Mouse (Mus musculus): ENCODE results near the gene Smyd3. TPM values are rescaled to one million over a fixed set of nuclear protein-coding genes. Genes with fewer than 3 reads are reported as not detected.
A peak's percentile ranks its signal among the peaks of the same experiment; 100 is the strongest.

Gene Smyd3
- total RNA-seq, 2 experiments from 2014 or later: 7.5 to 8.3 TPM

DNA sequence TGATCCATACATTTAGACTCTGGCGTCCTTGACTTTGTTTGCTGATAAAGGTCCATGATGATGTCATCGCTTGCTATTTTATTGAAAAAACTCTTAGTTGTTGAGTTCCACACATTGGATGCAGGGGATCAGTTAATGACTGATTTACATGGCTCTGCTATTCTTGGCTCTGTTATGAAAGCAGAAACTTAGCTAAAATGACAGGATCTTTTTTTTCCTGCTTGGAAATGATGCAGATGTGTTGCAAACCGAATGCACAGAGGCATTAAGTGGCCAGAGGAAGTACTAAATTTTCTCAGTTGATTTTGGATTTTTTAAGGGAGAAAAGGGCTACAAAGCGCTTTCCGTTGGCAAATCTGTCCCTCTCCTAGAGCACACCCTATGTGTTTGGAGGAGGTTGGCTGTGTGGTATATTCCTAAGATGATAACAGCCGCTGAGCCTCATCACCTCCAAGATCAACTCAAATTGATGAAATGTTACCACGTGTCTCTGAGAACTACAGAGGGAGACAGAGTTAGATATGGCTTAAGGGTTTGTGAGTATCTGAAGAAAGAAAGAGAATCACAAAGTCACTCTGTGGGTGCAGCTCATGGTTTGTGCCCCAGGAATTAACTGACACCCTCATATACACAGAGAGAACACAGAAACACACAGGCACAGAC is 402.9 kb downstream of the Smyd3 start:
- DNase-seq: no peak

DNA sequence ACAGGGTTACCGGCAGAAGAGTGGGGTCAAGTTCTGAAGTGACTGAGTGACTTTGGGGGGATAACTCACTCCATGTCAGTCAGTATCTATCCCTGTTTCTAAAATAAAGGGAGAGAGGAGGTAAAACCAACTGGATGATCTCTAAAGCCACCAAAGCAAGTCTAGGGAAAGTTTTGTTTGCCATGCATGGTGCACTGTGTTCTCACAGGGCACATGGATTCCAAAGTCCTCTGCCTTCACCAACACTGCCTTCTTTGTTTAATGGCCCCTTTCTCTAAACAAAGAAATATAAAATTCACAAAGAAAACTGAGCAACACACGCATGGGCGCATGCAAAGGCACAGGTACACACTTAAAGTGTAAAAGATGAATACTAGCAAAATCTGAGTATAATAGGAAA is 403.5 kb downstream of the Smyd3 start:
- no peak for DNase-seq

DNA sequence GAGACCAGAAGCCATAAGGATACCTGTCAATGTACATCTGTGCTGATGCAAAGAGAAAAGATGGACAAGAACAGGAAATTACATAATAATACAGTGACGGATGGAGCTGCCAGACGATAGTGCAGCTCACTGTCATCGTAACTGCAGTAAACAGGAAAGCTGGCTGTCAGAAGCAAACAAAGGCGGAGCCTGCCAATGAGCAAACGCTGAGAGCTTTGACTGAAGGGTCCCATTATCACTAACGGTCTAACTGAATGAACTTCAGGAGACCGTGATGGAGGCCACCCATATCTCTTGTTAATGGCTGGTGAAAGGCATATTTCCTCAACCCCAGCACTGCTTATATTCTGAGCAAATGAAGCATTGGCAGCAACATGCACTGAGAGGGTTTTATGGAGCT is 409.1 kb downstream of the Smyd3 start:
- DNase-seq: no peak

DNA sequence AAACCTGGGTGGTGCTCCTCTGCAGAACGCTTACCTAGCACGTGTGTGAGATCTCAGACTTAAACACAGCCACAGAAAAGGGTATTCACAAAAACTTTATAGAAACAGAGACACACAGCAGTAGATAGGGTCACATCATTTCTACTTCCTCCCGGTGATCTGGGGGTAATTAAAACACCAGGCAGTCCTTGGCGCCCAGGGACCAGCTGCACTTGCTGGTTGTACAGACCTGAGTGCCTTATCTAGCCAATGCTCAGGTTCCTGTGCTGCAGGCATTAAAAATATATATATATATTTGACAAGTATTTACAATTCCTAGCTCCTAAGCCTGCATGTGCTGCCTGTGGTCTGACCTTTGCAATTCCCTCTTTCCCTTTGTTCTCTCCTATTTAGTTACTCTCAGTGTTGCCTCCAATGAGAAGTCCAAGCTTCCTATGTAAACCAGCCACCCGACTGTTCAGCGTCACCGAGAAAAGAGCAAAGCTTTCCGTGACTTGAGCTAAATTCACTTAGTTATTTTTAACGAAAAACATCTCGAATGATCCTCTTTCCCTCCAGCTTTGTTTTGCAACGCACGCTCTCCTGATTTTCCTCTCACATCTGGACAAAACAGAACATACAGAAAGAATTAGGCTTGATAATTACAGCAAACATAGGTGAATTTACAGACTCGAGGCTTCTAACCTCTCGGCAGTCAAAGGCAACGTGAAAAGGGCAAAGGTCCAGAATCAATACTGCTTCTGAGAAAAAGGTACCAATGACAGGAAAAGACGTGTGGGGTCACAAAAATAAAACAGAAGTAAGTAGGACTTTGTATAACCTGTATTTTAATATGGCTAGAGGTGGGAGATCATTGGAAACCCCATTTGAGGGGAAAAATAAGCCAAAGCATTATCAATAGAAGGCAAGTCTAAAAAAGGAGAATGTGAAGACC is 409.8 kb downstream of the Smyd3 start:
- no peak for DNase-seq

DNA sequence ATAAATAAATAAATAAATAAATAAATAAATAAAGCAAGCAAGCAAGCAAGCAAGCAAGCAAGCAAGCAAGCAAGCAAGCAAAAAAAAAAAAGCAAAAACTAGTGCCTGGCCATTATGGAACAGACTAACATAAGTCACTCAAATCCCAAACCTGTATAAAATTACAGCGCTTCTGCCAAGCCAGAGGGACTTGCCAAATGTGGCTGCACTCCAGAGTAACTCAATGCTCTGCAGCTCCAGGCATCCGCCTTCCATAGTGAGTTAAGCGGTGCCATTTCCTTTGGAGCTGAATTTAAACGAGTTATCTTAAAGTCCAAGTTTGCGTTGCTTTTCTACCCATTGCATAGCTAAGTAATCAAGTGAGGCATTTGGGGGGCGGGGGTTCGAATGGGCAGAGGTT is 410.6 kb downstream of the Smyd3 start:
- DNase-seq: no peak

DNA sequence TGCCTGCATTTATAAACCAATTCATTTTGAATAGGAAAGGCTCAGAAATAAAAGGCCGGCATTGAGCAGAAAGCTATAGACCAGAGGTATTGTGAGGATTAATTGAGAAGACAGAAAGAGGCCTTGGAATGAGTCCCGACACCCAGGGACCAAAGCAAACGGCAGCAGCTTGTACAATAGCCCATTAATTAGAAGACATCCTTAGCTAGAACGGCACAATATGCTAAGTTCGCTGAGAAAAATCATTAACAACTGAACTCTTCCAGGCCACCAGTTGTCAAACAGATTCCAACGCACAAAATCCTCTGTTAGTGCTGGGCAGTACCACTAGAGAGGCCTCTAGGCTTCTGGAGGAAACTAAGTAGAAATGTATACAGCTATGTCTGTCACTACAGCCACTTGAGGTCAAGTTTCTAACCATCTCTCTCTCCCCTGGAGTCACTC is 411.1 kb downstream of the Smyd3 start:
- DNase-seq: no peak

DNA sequence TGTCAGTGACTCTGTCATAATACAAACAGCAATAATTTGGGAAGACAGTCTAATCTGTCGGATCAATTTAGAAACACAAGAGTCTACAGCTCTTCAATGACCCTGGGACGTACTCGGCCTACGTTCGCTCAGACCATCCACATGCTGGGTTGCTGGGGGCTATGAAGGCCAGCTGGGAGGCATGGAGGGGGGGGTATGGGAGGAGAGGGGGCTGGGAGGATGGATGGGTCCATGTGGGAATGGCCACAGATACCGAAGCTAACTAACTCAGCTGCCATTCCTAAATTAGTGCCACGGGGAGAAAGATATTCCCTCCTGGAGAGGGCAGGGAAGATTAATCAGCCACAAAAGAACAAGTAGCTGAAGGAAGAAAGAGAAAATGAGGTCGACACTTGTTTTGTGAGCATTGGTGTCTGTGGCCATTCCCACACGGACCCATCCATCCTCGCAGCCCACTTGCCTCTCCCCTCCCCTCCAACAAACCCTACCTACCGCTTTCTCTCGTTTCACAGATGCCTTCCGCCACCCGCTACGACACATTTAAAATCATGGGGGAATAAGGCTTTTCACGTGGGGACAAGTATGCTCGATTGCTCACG is 411.6 kb downstream of the Smyd3 start:
- no peak for DNase-seq

DNA sequence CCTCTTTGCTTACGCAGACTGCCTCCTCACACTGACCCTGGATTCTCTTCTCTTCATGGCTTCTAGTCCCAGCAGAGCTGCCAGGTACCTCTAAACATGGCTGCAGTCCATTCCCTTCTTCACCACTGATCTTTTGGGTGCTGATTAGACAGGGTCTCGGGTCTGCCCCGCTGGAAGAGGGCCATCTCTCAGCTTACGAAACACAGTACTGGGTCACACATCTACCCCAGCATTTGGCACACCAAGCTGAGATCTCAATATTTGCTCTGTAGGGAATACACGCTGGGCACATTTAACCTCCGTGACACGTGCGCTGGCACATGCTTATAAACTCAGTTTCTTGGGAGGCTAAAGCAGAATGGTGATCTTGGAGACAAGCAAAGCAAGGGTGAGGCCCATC is 413.4 kb downstream of the Smyd3 start:
- peak in 1 of 2 experiments; percentile 4 for DNase-seq

DNA sequence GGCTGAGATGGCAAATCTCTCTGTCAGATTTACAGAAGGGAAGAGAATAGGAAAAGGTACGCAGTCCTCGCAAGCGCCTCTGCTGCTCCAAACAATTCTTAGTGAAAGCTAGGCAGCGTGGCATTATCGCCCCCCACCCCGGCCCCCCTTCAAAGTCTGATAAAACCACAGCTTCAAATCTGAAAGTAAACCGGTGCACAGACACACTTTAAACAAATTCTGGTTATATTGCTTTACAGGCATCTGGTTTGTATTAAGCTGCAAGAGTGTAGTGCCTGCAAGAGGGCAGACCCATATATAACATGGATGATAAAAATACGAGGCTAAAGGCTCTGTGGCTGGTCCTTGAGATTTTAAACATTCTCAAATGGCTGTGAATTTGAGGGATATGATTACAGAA is 420.8 kb downstream of the Smyd3 start:
- DNase-seq: no peak

DNA sequence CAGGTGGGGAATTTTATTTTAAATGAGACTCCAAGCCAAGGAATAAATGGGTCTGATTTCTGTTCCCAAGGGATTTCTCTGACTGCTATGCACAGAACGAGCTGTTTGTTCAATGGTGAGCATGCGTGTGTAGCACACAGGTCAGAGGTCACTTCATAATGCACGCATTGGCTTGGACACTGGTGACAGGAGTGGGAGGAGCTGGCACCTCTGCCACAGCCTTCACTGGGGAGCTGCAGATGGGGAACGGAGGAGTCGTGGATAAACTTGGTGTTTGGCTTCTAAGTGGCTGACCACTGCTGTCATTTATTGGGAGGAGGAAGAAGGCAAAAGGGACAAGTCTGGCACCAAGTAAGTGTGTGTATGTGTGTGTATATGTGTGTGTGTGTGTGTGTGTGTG is 421.5 kb downstream of the Smyd3 start:
- no peak for DNase-seq

DNA sequence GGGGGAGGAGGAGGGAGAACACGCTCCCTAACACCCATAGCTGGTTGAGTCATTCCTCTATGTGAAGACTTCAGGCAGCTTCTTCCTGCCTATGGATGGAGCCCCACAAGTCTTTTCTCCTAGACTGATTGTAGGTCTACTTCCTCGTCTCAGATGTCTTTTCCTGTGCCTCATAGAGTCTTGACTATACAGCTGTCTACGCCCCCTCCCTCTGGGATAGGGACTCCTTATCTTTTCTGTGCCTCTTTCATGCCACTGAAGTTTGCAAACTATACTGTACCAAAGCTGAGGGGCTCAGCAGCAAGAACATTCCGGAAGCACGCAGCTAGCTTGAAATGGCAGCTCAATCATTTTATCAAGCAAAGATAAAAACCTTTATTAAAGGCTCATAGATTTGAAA is 428.7 kb downstream of the Smyd3 start:
- no peak for DNase-seq

DNA sequence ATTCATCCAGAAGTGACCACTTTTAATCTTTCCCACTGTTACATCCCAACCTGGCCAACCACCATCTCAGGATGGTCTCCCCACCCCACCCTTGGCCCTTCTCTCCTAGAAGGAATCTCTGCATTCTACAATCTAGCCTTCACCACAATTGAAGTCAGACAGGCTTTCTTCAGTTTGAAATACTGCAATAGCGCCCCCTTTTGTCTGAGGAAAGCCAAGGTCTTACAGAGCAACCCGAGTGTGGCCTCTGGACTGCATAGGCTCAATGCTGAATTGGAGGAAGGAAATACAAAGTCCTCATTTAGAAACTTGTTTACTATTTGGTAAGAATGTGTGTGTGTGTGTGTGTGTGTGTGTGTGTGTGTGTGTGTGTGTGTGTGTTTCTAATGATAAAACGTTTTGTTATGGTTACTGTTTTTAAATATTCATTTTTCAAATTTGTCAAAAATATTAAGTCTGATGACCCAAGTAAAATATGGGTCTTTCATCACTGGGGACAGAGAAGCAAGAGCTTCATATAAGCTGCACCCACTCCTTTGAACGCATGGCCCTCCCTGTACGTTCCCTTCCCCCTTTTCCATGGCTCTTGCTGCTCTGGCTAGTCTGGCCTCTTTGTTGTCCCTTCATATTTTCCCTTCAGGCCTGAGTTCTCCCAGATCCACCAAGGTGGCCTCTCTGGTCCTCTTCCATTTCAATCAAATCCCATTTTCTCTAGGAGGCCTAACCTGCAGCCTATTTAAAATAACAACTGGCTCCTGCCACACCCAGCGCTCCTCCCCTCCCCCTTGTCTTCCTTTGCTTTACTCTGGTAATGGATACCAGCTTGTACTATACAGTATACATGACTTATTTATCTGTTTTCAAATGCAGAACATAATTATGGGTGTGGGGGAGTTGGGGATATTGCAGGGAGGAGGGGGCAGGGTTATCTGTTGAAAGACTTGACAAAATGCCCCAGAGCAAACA is 430.5 kb downstream of the Smyd3 start:
- peak; percentile 23 to 49 for DNase-seq

DNA sequence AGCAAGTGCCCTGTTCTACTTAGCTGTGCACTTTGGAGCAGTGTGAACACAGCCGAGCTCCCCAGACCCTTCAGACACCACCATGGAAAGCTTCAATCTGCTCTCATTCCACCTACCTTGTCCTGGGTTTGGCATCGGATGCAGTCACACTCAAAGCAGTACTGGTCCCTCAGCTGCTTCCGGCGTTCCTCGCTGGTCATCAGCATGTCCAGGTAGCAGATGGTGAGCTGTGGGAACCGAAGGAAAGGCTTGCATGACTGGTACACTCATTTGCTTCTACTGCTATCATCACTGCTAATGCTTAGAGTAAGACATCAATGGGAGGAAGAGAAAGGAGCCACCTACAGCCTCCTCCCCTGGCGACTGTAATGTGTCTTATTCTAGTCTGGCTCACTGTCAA is 431.6 kb downstream of the Smyd3 start:
- DNase-seq: no peak

DNA sequence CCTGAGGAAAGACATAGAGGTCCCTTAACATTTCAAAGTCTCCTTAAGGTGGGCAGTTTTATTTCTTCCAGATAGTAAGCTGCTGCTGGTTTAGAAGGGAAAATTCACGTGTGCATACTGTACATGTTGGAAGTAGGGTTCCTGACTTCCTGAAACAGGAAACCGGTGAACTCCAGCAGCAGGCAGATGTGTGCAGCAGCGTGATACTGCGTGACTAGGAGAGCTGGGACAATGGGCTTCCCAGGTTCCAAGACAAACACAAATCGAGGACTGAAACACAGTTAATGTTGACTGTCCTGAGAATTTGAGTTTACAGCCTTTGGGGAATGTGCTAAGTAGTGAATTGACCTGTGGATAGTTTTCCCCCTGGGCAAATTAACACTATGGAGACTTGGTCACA is 434.7 kb downstream of the Smyd3 start:
- peak in 1 of 2 experiments; percentile 9 for DNase-seq

DNA sequence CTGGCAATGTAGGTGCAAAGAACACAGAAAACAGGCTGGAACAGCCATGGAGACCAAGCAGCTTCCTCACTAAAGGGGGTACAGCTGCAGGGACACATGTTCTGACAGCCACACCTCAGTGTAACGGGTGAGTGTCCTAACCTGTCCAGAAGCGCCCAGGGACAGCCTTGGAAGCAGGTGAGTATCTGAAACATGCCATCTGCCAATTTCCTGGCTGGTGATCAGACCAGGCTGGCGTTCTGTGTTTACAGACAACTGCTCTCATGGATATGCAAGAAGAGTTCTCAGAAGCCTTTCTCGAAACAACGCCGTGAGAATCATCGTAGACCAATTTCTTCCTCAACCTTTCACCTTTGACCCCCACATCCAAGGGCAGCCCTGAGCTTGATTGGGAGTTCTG is 444.0 kb downstream of the Smyd3 start:
- no peak for DNase-seq

DNA sequence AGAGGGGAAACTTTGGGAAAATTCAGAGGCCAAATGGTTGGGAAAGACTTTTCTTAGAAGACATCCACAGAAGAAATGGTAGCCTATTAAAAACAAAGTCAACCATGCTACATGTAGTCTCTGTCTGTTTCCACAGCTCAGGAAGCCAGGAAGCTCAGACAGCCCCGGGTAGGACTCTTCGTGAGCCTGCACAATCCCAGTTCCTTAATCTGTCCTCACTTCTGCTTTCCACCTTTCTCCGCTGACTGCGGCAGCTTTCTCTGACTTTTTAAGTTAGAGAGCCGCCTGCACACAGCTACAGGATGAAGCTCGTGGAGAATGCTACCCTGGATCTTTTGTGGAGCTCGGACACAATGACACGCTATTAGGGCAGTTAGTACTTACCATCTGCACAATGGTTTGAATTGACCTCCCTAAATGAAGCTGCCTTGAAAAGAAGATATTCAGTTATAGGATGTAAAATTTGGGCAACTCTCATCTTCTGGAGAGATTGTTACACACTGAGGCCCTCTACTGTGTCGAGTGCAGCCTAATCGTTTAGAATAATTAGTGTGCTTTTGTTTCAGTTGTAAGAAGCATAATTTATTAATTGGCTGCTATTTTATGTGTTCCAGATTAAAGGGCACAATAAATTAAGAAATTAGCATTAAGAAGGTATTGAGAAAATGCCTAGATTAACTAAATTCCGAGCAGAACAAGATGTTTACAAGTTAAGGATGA is 444.7 kb downstream of the Smyd3 start:
- peak in 1 of 2 experiments; percentile 3 for DNase-seq

DNA sequence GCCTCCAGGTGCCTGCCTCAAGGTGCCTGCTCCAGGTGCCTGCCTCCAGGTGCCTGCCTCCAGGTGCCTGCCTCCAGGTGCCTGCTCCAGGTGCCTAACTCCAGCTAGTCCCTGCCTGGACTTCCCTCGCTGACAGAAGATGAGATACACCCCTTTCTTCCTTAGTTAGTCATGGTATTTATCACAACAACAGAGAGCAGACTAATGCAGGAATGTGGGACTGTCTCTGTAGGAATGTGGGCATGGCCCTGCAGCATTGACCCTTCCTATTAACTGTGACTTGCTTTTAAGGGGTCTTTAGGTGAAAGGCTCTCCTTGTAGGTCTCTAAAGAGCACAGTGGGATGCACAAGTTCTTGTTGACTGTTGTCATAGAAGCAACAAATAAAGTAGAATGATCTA is 445.4 kb downstream of the Smyd3 start:
- no peak for DNase-seq

DNA sequence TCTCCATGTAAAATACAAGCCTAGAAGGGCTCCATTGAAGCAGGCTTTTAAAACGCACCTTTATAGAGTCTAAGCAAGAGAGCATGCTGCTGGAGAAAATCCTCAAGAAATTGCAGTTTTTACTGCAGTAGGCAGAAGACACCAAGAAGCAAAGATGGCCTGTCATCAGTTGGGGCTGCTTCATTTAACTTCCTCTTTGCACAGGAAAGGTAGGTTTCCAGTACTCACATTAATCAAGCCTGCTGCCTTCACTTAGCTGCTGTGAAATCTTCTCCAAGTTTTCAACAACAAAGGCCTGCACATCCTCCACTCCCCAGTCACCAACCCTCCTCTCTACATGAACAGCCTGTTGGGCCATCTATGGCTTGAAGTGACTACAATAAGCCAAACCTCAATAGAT is 448.9 kb downstream of the Smyd3 start:
- DNase-seq: no peak

DNA sequence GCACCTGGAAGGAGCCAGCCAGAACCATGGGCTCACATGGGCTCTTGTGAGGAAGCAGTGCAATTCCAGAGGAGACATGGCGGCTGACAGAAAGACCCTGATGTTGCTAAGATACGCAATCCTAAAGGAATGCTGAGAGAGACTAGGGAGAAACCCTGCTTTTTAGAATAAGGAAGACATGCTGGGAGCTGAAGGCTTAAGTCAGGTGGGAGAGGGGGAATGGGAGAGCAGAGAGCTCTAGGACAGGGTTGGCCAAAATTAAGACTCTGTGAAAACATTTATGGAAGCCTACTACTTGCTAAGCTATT is 452.6 kb downstream of the Smyd3 start:
- no peak for DNase-seq

DNA sequence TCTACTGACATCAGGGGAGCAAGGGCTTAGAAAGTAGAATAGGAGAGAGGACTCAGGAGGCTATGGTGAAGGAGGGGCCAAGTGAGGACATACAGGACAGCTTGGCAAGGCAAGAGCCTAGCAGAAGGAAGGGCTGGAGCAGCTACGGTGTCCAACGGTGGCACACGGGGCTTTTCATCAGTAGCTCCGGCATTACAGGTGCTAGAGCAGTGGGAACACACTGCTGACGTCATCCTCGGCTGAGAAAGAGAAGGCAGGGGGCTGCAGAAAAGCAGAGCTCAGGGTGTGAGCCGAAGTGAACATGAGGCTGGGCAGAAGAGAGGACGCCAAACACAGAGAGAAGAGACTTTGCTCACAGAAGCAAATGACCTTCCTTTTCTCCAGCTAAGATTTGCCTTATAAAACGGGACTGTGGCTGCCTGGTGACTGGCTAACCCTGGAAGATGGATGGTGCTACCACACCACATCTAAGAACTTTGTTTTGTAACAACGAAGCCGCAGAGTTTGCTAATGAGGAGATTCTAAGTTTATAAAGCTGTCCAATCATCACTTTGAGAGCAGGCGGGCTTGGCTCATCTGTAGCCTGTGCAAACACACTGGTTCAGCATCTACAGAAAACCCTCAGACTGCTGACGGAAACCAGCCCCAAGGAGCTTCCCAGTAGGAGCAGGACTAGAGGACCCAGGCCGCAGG is 453.1 kb downstream of the Smyd3 start:
- DNase-seq: no peak

DNA sequence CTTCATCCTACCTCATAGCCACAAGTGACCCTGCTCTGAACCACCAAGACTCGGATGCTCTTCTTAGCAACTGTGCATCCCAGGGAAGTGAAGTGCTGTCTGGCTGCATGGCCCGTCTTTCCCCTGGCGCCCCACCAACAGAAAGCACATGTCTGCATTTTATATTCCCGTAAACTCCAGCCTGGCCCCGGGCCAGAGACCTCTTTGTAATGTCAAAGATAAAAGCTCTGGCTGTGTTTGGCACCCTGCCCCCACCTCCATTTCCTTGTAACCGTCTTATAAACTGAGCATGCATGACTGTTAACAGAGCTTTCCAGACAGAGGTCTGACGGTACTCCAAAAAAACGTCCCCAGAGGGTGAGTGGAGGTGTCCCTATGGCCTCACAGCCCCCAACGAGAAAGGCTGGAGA is 456.1 kb downstream of the Smyd3 start:
- peak; percentile 83 to 88 for DNase-seq

All from heart, adult 18-20 months (tissue).